Mouse (Mus musculus): ENCODE data around the gene Mef2a.

DNA sequence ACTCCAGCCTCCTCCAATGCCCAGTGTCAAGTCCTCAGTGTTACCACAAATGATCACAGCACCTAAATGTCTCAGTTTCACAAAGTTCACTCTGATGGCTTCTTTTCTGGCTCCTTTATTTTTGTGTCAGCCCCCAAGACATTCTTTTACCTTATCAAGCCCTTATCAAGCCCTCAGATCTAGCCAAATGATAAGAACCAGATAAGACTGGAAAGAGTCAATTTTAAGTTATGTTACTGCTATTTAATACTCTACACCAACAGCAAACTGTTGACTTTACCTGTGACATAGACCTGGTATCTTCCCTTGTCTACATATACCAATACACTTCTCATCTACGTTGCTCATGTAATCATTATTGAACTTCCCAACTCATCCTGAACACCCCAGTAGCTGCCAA, 76.2 kb downstream of the Mef2a start:
- no peak for TF ChIP-seq POLR2A (IDR thresholded peaks at IDR 0.05; ENCODE audit: low read depth, low read length)
- TF ChIP-seq CTCF (IDR thresholded peaks at IDR 0.05; ENCODE audit: borderline replicate concordance, insufficient read depth, low read length) = no peak

Data from embryonic fibroblast, embryonic 13.5 days (primary cell).